Mouse (Mus musculus) C2C12 (cell line): ENCODE data around the gene Dnaja4.

Experiments
- CTCF ChIP-seq: IDR thresholded peaks from one replicate; pipeline ENCODE4 v1.5.1; 2011; ENCODE audit not compliant: control insufficient read depth, insufficient read depth, insufficient read length
- MAX ChIP-seq: IDR thresholded peaks from one replicate; pipeline ENCODE4 v1.6.1; 2011; ENCODE audit warnings: mild to moderate bottlenecking, control low read depth
- MYOD1 ChIP-seq: IDR thresholded peaks from one replicate; pipeline ENCODE4 v1.6.1; 2011; ENCODE audit warnings: low read depth; ENCODE audit not compliant: control insufficient read depth, insufficient read length
- USF1 ChIP-seq: IDR thresholded peaks from one replicate; pipeline ENCODE4 v1.6.1; 2011; ENCODE audit warnings: low read depth, mild to moderate bottlenecking, control low read depth, moderate library complexity

DNA sequence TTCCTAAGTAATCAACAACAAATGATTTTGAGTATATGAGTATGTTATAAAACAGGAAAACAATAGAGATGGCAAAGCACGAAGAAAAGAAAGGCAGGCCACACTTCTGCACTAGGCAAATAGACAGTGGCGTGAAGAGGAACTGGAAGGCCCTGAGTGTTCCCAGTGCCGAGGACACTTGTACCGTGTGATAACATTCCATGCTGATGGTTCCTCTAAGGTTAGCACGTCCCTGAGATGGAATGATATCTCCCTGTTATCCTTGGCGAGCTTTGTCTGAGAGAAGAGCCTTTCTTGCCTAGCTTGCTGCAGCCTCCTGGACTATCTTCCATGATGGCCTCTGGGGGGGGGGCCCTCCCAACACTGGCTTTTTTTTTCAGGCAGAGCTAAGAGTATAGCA is 39.9 kb upstream of the Dnaja4 start:
- TF ChIP-seq USF1 (no peak), CTCF (no peak), MAX (no peak), MYOD1 (no peak)
